Mouse (Mus musculus): ENCODE measurements around the gene Olfr1242. TPM values are rescaled to one million over a fixed set of nuclear protein-coding genes. Genes with fewer than 3 reads are reported as not detected.

Olfr1242 gene
- total RNA-seq (2018; cell fraction: chromatin; rRNA removed), result not detected
- total RNA-seq (2018; cell fraction: cytosol; rRNA removed), result not detected
- not detected for total RNA-seq (2018; cell fraction: nucleus; rRNA removed)
- not detected in 3 replicates for polyA plus RNA-seq (2018)

DNA sequence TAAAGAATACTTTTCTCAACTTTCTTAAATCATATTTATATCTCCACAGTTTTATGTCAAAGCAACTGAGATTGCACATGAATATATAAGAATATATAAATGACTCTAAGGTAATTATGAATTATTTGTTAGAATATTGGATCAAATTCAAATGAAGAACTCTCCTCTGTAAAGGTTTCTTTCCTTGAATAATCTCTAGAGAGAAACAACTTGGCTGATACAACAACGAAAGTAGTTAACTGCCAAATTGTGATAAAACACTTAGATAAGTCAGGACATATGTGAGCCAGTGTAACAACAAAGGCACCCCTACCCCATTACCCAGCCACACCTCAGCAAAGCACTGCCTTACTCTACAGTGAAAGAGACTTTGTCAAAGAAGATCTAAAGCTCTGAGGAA lies at the start of gene Olfr1242:
TSS of gene Olfr1242 (minus strand) at position 101 of the 400 bp plus-strand sequence.
- Histone ChIP-seq H3K27ac (no peak within 1 kb of the TSS), H3K36me3 (ENCODE audit: inconsistent target) (no peaks in the 10 kb centered on the region), H3K79me2 (ENCODE audit: inconsistent target) (no peaks in the 10 kb centered on the region), H3K4me3 (ENCODE audit: inconsistent target) (no peak within 1 kb of the TSS)
- WGBS (ENCODE audit: missing documents), result 89% methylated on average over 1 of the region's 1 CpGs

DNA sequence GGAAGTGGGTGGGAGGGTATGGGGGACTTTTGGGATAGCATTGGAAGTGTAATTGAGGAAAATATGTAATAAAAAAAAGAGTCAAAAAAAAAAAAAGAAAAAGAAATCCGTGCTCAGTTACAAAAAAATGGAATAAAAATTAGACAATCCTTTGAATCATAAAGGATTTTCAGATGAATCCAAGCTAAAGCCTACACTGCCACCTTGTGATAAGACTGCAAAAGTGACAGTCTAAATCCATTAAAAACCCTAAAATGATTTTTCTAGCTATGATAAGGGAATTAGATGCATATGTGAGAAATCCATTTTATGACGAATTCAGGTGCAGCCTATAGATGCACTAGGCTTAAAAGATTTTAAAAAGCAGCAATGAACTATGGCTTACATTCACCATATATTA lies 46.4 kb upstream of the Olfr1242 start:
- Histone ChIP-seq H3K36me3 (ENCODE audit: inconsistent target) (no peaks in the 10 kb centered on the region), H3K79me2 (ENCODE audit: inconsistent target) (no peaks in the 10 kb centered on the region), H3K27ac (no peak overlapping the region), H3K4me3 (ENCODE audit: inconsistent target) (no peak overlapping the region)
- WGBS (ENCODE audit: missing documents), result 42% methylated on average over 2 of the region's 2 CpGs

GRCm38 (mm10) chr2:89539923-89540322 lies 41.8 kb upstream of the Olfr1242 start:
- no peaks in the 10 kb centered on the region for H3K36me3 ChIP-seq (ENCODE audit: inconsistent target)
- no peaks in the 10 kb centered on the region for H3K79me2 ChIP-seq (ENCODE audit: inconsistent target)
- H3K4me3 ChIP-seq (ENCODE audit: inconsistent target), result no peak overlapping the region
- WGBS (ENCODE audit: missing documents), result 67% methylated on average over 1 of the region's 1 CpGs
- H3K27ac ChIP-seq, result no peak overlapping the region

GRCm38 (mm10) chr2:89531387-89531786 lies 33.3 kb upstream of the Olfr1242 start, which contains the start of gene Olfr1243:
TSS of gene Olfr1243 (minus strand) at chr2:89531487.
- WGBS (ENCODE audit: missing documents), result 75% methylated on average over 1 of the region's 1 CpGs
- no peak within 1 kb of the TSS for H3K27ac ChIP-seq
- H3K36me3 ChIP-seq (ENCODE audit: inconsistent target), result no peaks in the 10 kb centered on the region
- H3K4me3 ChIP-seq (ENCODE audit: inconsistent target), result no peak within 1 kb of the TSS
- no peaks in the 10 kb centered on the region for H3K79me2 ChIP-seq (ENCODE audit: inconsistent target)

- Histone ChIP-seq H3K4me3 (ENCODE audit: inconsistent target) (no peak within 1 kb of the TSS), H3K79me2 (ENCODE audit: inconsistent target) (no peaks in the 10 kb centered on the region), H3K36me3 (ENCODE audit: inconsistent target) (no peaks in the 10 kb centered on the region), H3K27ac (no peak within 1 kb of the TSS)
Measured at GRCm38 (mm10) chr2:89487026-89487425, 11.1 kb downstream of the Olfr1242 start, which contains the start of gene Olfr1241. TSS of gene Olfr1241 (minus strand) at chr2:89487126.

DNA sequence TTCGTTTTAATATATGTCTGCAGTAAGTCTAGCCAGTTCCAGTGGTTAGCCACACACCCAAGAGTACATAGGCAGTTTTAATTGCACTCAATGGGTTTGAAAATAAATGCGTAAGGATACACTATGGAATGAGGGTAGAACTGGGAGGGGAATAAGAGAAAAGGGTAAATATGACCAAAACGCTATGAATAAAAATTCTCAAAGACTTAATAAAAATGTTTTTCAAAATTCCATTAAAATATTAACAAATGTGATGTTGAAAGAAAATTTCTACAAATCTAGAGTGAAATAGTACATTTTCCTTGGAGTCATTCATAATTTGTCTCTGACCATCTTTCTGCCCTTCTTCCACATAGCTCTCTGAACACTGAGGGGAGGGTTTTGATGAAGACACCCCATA lies 55.2 kb downstream of the Olfr1242 start, which contains the start of gene Olfr1240:
TSS of gene Olfr1240 (minus strand) at position 101 of the 400 bp plus-strand sequence.
- 63% methylated on average over 3 of the region's 3 CpGs for whole genome bisulfite sequencing (ENCODE audit: missing documents)
- Histone ChIP-seq H3K36me3 (ENCODE audit: inconsistent target) (no peaks in the 10 kb centered on the region), H3K4me3 (ENCODE audit: inconsistent target) (no peak within 1 kb of the TSS), H3K79me2 (ENCODE audit: inconsistent target) (no peaks in the 10 kb centered on the region), H3K27ac (no peak within 1 kb of the TSS)

Other genes with a start within 250 kb of the Olfr1242 start
- not detected in 3 replicates for gene Olfr1228, start 244.3 kb downstream of the Olfr1242 start, polyA plus RNA-seq (2018)
- gene Olfr1229, start 210.3 kb downstream of the Olfr1242 start, polyA plus RNA-seq (2018), result not detected in 3 replicates
- gene Olfr1230, start 201.1 kb downstream of the Olfr1242 start, polyA plus RNA-seq (2018), result not detected in 3 replicates
- not detected in 3 replicates for gene Olfr1231, start 191.3 kb downstream of the Olfr1242 start, polyA plus RNA-seq (2018)
- not detected in 3 replicates for gene Olfr1232, start 168.7 kb downstream of the Olfr1242 start, polyA plus RNA-seq (2018)
- not detected in 3 replicates for gene Olfr1233, start 155.9 kb downstream of the Olfr1242 start, polyA plus RNA-seq (2018)
- not detected in 3 replicates for gene Olfr1234, start 133.5 kb downstream of the Olfr1242 start, polyA plus RNA-seq (2018)
- not detected in 3 replicates for gene Olfr1238, start 88.7 kb downstream of the Olfr1242 start, polyA plus RNA-seq (2018)
- not detected in 3 replicates for gene Olfr1239, start 77.9 kb downstream of the Olfr1242 start, polyA plus RNA-seq (2018)
- not detected in 3 replicates for gene Olfr1240, start 55.3 kb downstream of the Olfr1242 start, polyA plus RNA-seq (2018)
- not detected in 3 replicates for gene Olfr1241, start 11.2 kb downstream of the Olfr1242 start, polyA plus RNA-seq (2018)
- not detected in 3 replicates for gene Olfr1243, start 33.2 kb upstream of the Olfr1242 start, polyA plus RNA-seq (2018)
- not detected in 3 replicates for gene Olfr1245, start 80.1 kb upstream of the Olfr1242 start, polyA plus RNA-seq (2018)
- gene Olfr1246, start 94.8 kb upstream of the Olfr1242 start, polyA plus RNA-seq (2018), result not detected in 3 replicates
- gene Olfr1247, start 115.8 kb upstream of the Olfr1242 start, polyA plus RNA-seq (2018), result not detected in 3 replicates
- gene Olfr1248, start 119.9 kb upstream of the Olfr1242 start, polyA plus RNA-seq (2018), result not detected in 3 replicates
- gene Olfr1249, start 136.6 kb upstream of the Olfr1242 start, polyA plus RNA-seq (2018), result not detected in 3 replicates
- gene Olfr1250, start 163.1 kb upstream of the Olfr1242 start, polyA plus RNA-seq (2018), result not detected in 3 replicates
- not detected in 3 replicates for gene Olfr1251, start 173.6 kb upstream of the Olfr1242 start, polyA plus RNA-seq (2018)
- gene Olfr1252, start 226.7 kb upstream of the Olfr1242 start, polyA plus RNA-seq (2018), result not detected in 3 replicates